Mouse (Mus musculus) limb, embryonic 13.5 days (tissue): ENCODE results near the gene Gm20822. TPM values are rescaled to one million over a fixed set of nuclear protein-coding genes. Genes with fewer than 3 reads are reported as not detected.
"Not testable (repeated sequence)": the region's sequence is repeated elsewhere in the genome, so short reads cannot be mapped to it uniquely, and the experiment has no call there.

Experiments used
- ATAC-seq: fragments of 200-750 bp; cut with Nextera tagmentation; 2 replicates; pipeline ENCODE4 v1.8.0; 2017; ENCODE audit warnings: low read depth, moderate number of reproducible peaks, moderate TSS enrichment; ENCODE audit not compliant: low FRiP score
- H3K27ac ChIP-seq: fragments of 300-500 bp; sonication (generic); 2 replicates; pipeline ENCODE4 v1.5.1; 2015; ENCODE audit warnings: inconsistent platforms, mild to moderate bottlenecking, moderate library complexity
- H3K27me3 ChIP-seq: fragments of 300-500 bp; sonication (generic); 2 replicates; pipeline ENCODE4 v1.6.1; 2015; ENCODE audit warnings: mild to moderate bottlenecking, inconsistent platforms
- H3K36me3 ChIP-seq: fragments of 300-500 bp; sonication (generic); 2 replicates; pipeline ENCODE4 v1.6.1; 2015; ENCODE audit warnings: inconsistent platforms, mild to moderate bottlenecking, moderate library complexity
- H3K4me1 ChIP-seq: fragments of 300-500 bp; sonication (generic); 2 replicates; pipeline ENCODE4 v1.6.1; 2015; ENCODE audit warnings: inconsistent platforms
- H3K4me2 ChIP-seq: fragments of 300-500 bp; sonication (generic); replicated peaks from 2 replicates; pipeline ENCODE4 v1.6.1; 2015; ENCODE audit warnings: inconsistent platforms, mild to moderate bottlenecking, moderate library complexity
- H3K4me3 ChIP-seq: fragments of 300-500 bp; sonication (generic); 2 replicates; pipeline ENCODE4 v1.5.1; 2015; ENCODE audit warnings: moderate library complexity, mild to moderate bottlenecking, inconsistent platforms
- H3K9ac ChIP-seq: fragments of 300-500 bp; sonication (generic); 2 replicates; pipeline ENCODE4 v1.6.1; 2015; ENCODE audit warnings: mild to moderate bottlenecking, inconsistent platforms
- H3K9me3 ChIP-seq: fragments of 300-500 bp; sonication (generic); 2 replicates; pipeline ENCODE4 v1.6.1; 2016; ENCODE audit warnings: inconsistent platforms
- WGBS: fragments of 180-500 bp; shearing (Covaris S2); methylation state at CpG from one replicate; pipeline ENCODE4 v1.1.7; 2015; 5-methylcytosine and 5-hydroxymethylcytosine counted together
- polyA plus RNA-seq: library from polyadenylated mRNA; unstranded; fragments of >200 nt; fragmentation: Nextera tagmentation; extraction: Ambion mirVana; gene quantifications from 2 replicates; pipeline ENCODE4 v1.2.1, GENCODE M21; 2015

Gm20822 gene
- polyA plus RNA-seq = not detected in 2 replicates

GRCm38 (mm10) chrY:15884671-15885070 lies at the start of gene Gm20822:
Gene Gm20822, minus strand, starts transcription at chrY:15884771.
- H3K9ac ChIP-seq, H3K27me3 ChIP-seq, H3K36me3 ChIP-seq, H3K4me1 ChIP-seq, H3K27ac ChIP-seq, H3K4me3 ChIP-seq, H3K9me3 ChIP-seq, ATAC-seq, H3K4me2 ChIP-seq: not testable (repeated sequence)
- WGBS = no CpG with 5 or more reads among the region's 3 CpGs
